Mouse (Mus musculus): ENCODE results near the gene Chmp3. TPM values are rescaled to one million over a fixed set of nuclear protein-coding genes. Genes with fewer than 3 reads are reported as not detected.
A peak's percentile ranks its signal among the peaks of the same experiment; 100 is the strongest.

Gene Chmp3
- 53.6 and 53.8 TPM in 2 replicates for polyA plus RNA-seq (2014; fragmentation: Nextera tagmentation; extraction: Ambion mirVana)

DNA sequence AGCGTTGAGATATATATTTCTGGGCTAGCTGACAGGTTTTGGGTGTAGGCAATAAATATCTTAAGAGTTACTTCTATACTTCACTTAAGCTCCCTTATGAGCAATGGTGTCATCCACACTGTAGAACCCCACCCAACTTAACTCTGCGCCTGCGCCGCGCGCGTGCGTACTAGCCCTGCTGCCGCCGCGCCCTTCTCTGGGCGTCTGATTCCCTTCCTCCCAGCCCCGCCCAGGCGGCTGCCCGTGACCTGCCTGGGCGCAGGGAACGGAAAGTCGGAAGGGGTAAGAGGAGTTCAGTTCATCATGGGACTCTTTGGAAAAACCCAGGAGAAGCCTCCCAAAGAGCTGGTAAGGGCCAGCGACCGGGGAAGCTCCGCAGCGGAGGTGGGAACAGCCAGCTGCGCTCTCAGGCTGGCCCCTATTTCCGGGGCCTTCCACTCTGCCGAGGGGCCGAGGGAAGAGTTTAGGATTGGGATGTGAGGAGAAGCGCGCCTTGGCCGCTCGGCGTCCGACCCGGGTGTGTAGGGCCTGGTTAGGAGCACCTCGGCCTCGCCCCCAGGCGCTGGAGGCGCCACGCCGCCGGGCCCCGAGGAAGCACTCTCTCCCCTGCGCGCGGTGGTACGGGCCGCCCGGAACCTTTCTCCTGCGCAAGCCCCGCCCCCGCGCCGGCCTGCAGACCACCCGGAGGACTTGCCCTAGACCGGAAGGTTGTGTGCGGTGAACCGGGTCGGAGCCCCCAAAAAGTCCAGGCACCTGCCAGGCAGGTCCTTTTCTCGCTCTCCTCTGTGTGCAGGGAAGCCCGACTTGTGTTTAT lies at the start of gene Chmp3:
TSS of gene Chmp3 (plus strand) at position 112 of the 814 bp plus-strand sequence.
- Histone ChIP-seq H3K4me3 (ENCODE audit: low read depth, low read length) (peak within 1 kb of the TSS; percentile 57), H3K36me3 (replicated peaks; ENCODE audit: control insufficient read depth, insufficient read depth, low read depth, low read length) (no peaks in the 10 kb centered on the region), H3K9ac (replicated peaks; ENCODE audit: low read length) (peak within 1 kb of the TSS; percentile 90), H3K9me3 (replicated peaks; ENCODE audit: control insufficient read depth, low read length) (no peaks in the 10 kb centered on the region), H3K4me1 (ENCODE audit: control insufficient read depth, insufficient read depth, low read length) (no peaks in the 10 kb centered on the region), H3K27me3 (ENCODE audit: control insufficient read depth, insufficient read depth, low read length) (no peaks in the 10 kb centered on the region), H3K27ac (replicated peaks; ENCODE audit: low read depth, low read length) (peak within 1 kb of the TSS; percentile 95), H3K4me2 (ENCODE audit: low read depth, low read length) (peak within 1 kb of the TSS; percentile 50)
- DNase-seq (ENCODE audit: low spot score) (peak; percentile 92), ATAC-seq (replicated peaks; ENCODE audit: insufficient number of reproducible peaks, low FRiP score, low TSS enrichment, low read depth) (peak; percentile 97)
- WGBS = under 1% methylated on average over 58 of the region's 59 CpGs

DNA sequence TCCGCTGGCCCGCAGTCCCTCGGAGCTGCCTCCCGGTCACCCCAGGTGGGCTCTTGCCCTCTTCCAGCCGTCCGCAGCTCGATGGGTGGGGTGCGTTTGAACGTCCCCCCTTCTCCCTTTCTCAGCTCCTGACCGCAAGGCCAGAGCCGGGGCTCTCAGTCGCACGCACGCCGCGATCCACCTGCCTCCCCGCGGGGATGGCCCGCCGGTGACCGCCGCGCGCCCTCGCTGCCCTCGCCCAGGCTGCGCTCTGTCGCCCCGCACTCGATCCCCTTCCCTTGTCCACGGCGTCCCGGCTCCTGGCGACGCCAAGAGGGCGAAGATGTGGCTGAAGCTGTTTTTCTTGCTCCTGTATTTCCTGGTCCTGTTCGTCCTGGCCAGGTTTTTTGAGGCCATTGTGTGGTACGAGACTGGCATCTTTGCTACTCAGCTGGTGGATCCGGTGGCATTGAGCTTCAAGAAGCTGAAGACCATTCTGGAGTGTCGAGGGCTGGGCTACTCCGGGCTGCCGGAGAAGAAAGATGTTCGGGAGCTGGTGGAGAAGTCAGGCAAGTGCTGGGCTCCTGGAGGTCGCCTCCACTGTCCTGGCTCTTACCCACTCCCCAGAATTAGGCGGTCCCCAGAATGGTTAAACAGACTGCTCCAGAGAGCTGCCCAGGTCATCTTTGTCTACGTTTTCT lies 49.1 kb upstream of the Chmp3 start:
- H3K27ac ChIP-seq (replicated peaks; ENCODE audit: low read depth, low read length) = peak overlapping the region; percentile 92
- H3K9me3 ChIP-seq (replicated peaks; ENCODE audit: control insufficient read depth, low read length) = no peaks in the 10 kb centered on the region
- H3K36me3 ChIP-seq (replicated peaks; ENCODE audit: control insufficient read depth, insufficient read depth, low read depth, low read length) = no peaks in the 10 kb centered on the region
- DNase-seq (ENCODE audit: low spot score) = peak; percentile 52
- peak overlapping the region; percentile 99 for H3K9ac ChIP-seq (replicated peaks; ENCODE audit: low read length)
- no peaks in the 10 kb centered on the region for H3K4me1 ChIP-seq (ENCODE audit: control insufficient read depth, insufficient read depth, low read length)
- peak overlapping the region; percentile 69 for H3K4me2 ChIP-seq (ENCODE audit: low read depth, low read length)
- no peak; the same call in 1 of the 2 replicates for ATAC-seq (replicated peaks; ENCODE audit: insufficient number of reproducible peaks, low FRiP score, low TSS enrichment, low read depth)
- under 1% methylated on average over 46 of the region's 46 CpGs for WGBS
- peak overlapping the region; percentile 92 for H3K4me3 ChIP-seq (ENCODE audit: low read depth, low read length)
- H3K27me3 ChIP-seq (ENCODE audit: control insufficient read depth, insufficient read depth, low read length) = no peaks in the 10 kb centered on the region

DNA sequence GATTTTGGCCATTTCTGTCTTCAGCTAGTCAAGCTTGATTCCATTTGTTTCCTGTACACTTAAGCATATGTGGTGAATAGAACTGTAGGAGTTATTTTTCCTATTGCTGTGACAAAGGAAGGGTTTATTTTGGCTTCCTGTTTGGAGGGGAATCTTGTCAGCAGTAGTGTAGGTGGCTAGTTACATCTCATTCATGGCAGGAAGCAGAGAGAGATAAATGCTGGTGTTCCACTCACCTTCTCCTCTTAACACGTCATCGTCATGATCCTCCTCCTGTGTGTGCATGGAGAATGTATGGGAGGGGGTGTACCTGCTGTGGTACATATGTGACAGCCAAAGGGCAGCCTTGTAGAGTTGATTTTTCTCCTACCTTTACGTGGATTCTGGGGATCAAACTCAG lies 43.0 kb upstream of the Chmp3 start:
- Histone ChIP-seq H3K9me3 (replicated peaks; ENCODE audit: control insufficient read depth, low read length) (no peaks in the 10 kb centered on the region), H3K27ac (replicated peaks; ENCODE audit: low read depth, low read length) (no peak overlapping the region), H3K4me3 (ENCODE audit: low read depth, low read length) (no peak overlapping the region), H3K4me1 (ENCODE audit: control insufficient read depth, insufficient read depth, low read length) (no peaks in the 10 kb centered on the region), H3K36me3 (replicated peaks; ENCODE audit: control insufficient read depth, insufficient read depth, low read depth, low read length) (no peaks in the 10 kb centered on the region), H3K4me2 (ENCODE audit: low read depth, low read length) (no peak overlapping the region), H3K27me3 (ENCODE audit: control insufficient read depth, insufficient read depth, low read length) (no peaks in the 10 kb centered on the region), H3K9ac (replicated peaks; ENCODE audit: low read length) (no peak overlapping the region)
- DNase-seq (ENCODE audit: low spot score) (no peak), ATAC-seq (replicated peaks; ENCODE audit: insufficient number of reproducible peaks, low FRiP score, low TSS enrichment, low read depth) (no peak)
- WGBS = 86% methylated on average over 3 of the region's 3 CpGs

DNA sequence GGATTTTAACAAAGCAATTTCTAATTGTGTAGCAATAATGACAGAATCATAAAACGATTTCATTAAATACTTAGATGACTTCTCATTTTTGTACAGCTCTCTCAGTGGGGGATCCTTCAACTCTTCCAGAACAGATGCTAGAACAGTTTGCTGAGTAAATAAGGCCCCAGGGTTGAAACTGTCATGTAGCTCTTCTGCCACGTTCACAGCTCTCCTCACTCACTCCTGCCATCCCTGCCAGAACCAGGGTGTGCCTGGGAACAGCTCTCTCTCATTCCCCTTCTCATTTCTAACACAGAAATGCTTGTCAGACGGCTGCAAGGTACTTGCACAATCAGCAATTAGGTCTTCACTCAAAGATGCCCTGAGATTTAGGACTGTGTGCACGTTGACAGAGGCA lies 40.6 kb upstream of the Chmp3 start:
- H3K36me3 ChIP-seq (replicated peaks; ENCODE audit: control insufficient read depth, insufficient read depth, low read depth, low read length) = no peaks in the 10 kb centered on the region; the same call in 1 of the 2 replicates
- ATAC-seq (replicated peaks; ENCODE audit: insufficient number of reproducible peaks, low FRiP score, low TSS enrichment, low read depth) = no peak
- H3K27ac ChIP-seq (replicated peaks; ENCODE audit: low read depth, low read length) = no peak overlapping the region
- H3K4me3 ChIP-seq (ENCODE audit: low read depth, low read length) = no peak overlapping the region
- no peak for DNase-seq (ENCODE audit: low spot score)
- H3K4me1 ChIP-seq (ENCODE audit: control insufficient read depth, insufficient read depth, low read length) = no peaks in the 10 kb centered on the region
- H3K9me3 ChIP-seq (replicated peaks; ENCODE audit: control insufficient read depth, low read length) = no peaks in the 10 kb centered on the region
- 68% methylated on average over 4 of the region's 4 CpGs for WGBS
- H3K27me3 ChIP-seq (ENCODE audit: control insufficient read depth, insufficient read depth, low read length) = no peaks in the 10 kb centered on the region
- H3K9ac ChIP-seq (replicated peaks; ENCODE audit: low read length) = no peak overlapping the region
- H3K4me2 ChIP-seq (ENCODE audit: low read depth, low read length) = no peak overlapping the region

DNA sequence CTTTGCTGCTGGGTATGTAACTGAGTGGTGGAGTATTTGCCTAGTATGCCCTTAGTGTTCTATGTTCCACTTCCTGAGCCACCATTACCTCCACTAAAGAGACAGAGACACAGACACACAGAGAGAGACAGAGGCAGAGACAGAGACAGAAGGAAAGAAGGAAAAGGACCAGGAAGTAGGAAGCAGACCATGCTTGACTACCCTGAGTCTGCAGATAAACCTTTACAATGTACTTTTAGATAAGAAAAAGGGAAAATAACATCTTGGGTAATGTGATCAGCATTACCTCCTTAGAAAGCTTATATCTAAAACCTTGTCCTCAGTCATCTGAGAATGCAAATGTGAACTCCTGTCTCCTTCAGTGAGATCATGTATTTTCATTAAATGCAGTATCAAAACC lies 39.9 kb upstream of the Chmp3 start:
- Histone ChIP-seq H3K27me3 (ENCODE audit: control insufficient read depth, insufficient read depth, low read length) (no peaks in the 10 kb centered on the region), H3K9ac (replicated peaks; ENCODE audit: low read length) (no peak overlapping the region), H3K9me3 (replicated peaks; ENCODE audit: control insufficient read depth, low read length) (no peaks in the 10 kb centered on the region), H3K36me3 (replicated peaks; ENCODE audit: control insufficient read depth, insufficient read depth, low read depth, low read length) (no peaks in the 10 kb centered on the region; the same call in 1 of the 2 replicates), H3K4me2 (ENCODE audit: low read depth, low read length) (no peak overlapping the region), H3K4me3 (ENCODE audit: low read depth, low read length) (no peak overlapping the region), H3K4me1 (ENCODE audit: control insufficient read depth, insufficient read depth, low read length) (no peaks in the 10 kb centered on the region), H3K27ac (replicated peaks; ENCODE audit: low read depth, low read length) (no peak overlapping the region)
- ATAC-seq (replicated peaks; ENCODE audit: insufficient number of reproducible peaks, low FRiP score, low TSS enrichment, low read depth) (no peak), DNase-seq (ENCODE audit: low spot score) (no peak)

DNA sequence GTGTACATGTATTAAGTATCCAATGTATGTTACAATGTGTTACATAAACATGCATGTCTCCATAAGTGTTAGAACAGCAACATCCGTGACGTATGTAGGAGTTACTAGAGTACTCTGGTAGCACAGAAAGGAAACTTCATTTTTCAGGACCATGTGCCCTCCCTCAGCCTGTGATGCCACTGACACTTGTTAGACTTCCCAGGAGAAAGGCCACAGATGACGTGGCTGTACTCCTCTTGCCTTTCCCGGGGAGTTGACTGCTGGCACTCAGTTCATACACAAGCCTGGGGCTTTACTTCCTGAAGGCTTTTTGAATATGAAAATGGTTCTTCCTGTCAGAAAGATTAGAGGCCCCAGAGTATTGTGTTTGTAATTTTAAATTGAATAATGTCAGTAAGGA lies 39.5 kb upstream of the Chmp3 start:
- Histone ChIP-seq H3K4me3 (ENCODE audit: low read depth, low read length) (no peak overlapping the region), H3K27me3 (ENCODE audit: control insufficient read depth, insufficient read depth, low read length) (no peaks in the 10 kb centered on the region), H3K9ac (replicated peaks; ENCODE audit: low read length) (no peak overlapping the region), H3K9me3 (replicated peaks; ENCODE audit: control insufficient read depth, low read length) (no peaks in the 10 kb centered on the region), H3K4me2 (ENCODE audit: low read depth, low read length) (no peak overlapping the region), H3K36me3 (replicated peaks; ENCODE audit: control insufficient read depth, insufficient read depth, low read depth, low read length) (no peaks in the 10 kb centered on the region; the same call in 1 of the 2 replicates), H3K27ac (replicated peaks; ENCODE audit: low read depth, low read length) (no peak overlapping the region), H3K4me1 (ENCODE audit: control insufficient read depth, insufficient read depth, low read length) (no peaks in the 10 kb centered on the region)
- 78% methylated on average over 4 of the region's 4 CpGs for WGBS
- ATAC-seq (replicated peaks; ENCODE audit: insufficient number of reproducible peaks, low FRiP score, low TSS enrichment, low read depth) (no peak), DNase-seq (ENCODE audit: low spot score) (no peak)

DNA sequence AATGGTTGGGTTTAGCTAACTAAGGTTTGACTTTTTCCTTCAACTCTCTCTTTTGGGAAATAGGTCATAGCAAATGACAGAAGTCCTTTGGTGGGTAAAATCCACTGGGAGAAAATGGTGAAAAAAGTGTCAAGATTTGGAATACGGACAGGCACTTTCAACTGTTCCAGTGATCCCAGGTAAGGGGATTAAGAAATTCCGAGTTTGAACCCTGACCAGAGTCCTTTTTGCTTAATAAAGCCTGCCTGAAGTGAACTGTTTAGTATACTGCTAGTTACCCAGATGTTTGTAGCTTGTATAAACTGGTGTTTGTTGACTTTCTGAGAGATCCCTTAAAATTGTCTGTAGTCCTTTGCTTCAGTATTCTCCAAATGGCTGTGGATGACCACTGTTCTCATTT lies 37.9 kb upstream of the Chmp3 start:
- ATAC-seq (replicated peaks; ENCODE audit: insufficient number of reproducible peaks, low FRiP score, low TSS enrichment, low read depth) (no peak), DNase-seq (ENCODE audit: low spot score) (no peak)
- Histone ChIP-seq H3K9me3 (replicated peaks; ENCODE audit: control insufficient read depth, low read length) (no peaks in the 10 kb centered on the region), H3K4me1 (ENCODE audit: control insufficient read depth, insufficient read depth, low read length) (no peaks in the 10 kb centered on the region), H3K4me3 (ENCODE audit: low read depth, low read length) (no peak overlapping the region), H3K9ac (replicated peaks; ENCODE audit: low read length) (no peak overlapping the region), H3K36me3 (replicated peaks; ENCODE audit: control insufficient read depth, insufficient read depth, low read depth, low read length) (no peaks in the 10 kb centered on the region; the same call in 1 of the 2 replicates), H3K4me2 (ENCODE audit: low read depth, low read length) (no peak overlapping the region), H3K27ac (replicated peaks; ENCODE audit: low read depth, low read length) (no peak overlapping the region), H3K27me3 (ENCODE audit: control insufficient read depth, insufficient read depth, low read length) (no peaks in the 10 kb centered on the region)
- 90% methylated on average over 2 of the region's 2 CpGs for WGBS

DNA sequence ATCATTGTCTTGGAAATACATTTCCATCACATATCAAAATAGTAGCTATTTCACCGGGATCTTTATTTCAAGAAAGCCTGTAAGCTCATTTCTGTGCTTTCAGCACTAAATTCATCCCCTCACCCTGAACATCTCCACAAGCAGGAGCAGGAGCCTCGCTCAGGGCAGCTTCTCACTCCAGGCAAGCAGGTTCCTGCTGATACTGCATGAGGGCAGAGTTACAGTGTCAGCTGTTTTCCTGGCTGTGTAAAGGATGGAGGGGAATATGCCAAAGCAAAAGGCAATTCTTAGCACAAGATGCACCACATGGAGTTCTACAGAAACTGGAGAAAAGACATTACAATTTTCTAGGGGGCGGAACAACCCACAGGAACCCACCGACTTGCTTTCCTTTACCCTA lies 24.1 kb upstream of the Chmp3 start:
- H3K4me1 ChIP-seq (ENCODE audit: control insufficient read depth, insufficient read depth, low read length) = no peaks in the 10 kb centered on the region

More for the DNA sequence above, 24.1 kb upstream of the Chmp3 start:
- no peaks in the 10 kb centered on the region for H3K36me3 ChIP-seq (replicated peaks; ENCODE audit: control insufficient read depth, insufficient read depth, low read depth, low read length)
- no peak overlapping the region for H3K27ac ChIP-seq (replicated peaks; ENCODE audit: low read depth, low read length)
- no peak overlapping the region for H3K4me3 ChIP-seq (ENCODE audit: low read depth, low read length)
- DNase-seq (ENCODE audit: low spot score) (no peak), ATAC-seq (replicated peaks; ENCODE audit: insufficient number of reproducible peaks, low FRiP score, low TSS enrichment, low read depth) (no peak)
- H3K4me2 ChIP-seq (ENCODE audit: low read depth, low read length) = no peak overlapping the region
- 85% methylated on average over 4 of the region's 4 CpGs for WGBS
- H3K27me3 ChIP-seq (ENCODE audit: control insufficient read depth, insufficient read depth, low read length) = no peaks in the 10 kb centered on the region
- no peaks in the 10 kb centered on the region for H3K9me3 ChIP-seq (replicated peaks; ENCODE audit: control insufficient read depth, low read length)
- H3K9ac ChIP-seq (replicated peaks; ENCODE audit: low read length) = no peak overlapping the region
